Mouse (Mus musculus): ENCODE measurements around the gene Cebpe.

- TF ChIP-seq POLR2A (IDR thresholded peaks at IDR 0.05; ENCODE audit: insufficient read depth, low read depth, low read length) (no peak), CTCF (IDR thresholded peaks at IDR 0.05) (no peak), EP300 (IDR thresholded peaks at IDR 0.05; ENCODE audit: insufficient read depth, low read depth, low read length) (no peak)
Observed at GRCm38 (mm10) chr14:54664477-54665222, 47.3 kb downstream of the Cebpe start.

All from heart, adult 2 months (tissue).